Mouse (Mus musculus) WW6 (cell line): ENCODE results near the gene Masp2.

ENCODE experiments used
- DNase-seq: peaks from one replicate; pipeline ENCODE4 v3.0.0-alpha.2; 2013; ENCODE audit warnings: low read depth, low spot score

The Masp2 gene

GRCm38 (mm10) chr4:148600316-148600715 is 2.0 kb upstream of the Masp2 start:
- no peak for DNase-seq

GRCm38 (mm10) chr4:148601871-148602270 is 483 bp upstream of the Masp2 start:
- DNase-seq: no peak

DNA sequence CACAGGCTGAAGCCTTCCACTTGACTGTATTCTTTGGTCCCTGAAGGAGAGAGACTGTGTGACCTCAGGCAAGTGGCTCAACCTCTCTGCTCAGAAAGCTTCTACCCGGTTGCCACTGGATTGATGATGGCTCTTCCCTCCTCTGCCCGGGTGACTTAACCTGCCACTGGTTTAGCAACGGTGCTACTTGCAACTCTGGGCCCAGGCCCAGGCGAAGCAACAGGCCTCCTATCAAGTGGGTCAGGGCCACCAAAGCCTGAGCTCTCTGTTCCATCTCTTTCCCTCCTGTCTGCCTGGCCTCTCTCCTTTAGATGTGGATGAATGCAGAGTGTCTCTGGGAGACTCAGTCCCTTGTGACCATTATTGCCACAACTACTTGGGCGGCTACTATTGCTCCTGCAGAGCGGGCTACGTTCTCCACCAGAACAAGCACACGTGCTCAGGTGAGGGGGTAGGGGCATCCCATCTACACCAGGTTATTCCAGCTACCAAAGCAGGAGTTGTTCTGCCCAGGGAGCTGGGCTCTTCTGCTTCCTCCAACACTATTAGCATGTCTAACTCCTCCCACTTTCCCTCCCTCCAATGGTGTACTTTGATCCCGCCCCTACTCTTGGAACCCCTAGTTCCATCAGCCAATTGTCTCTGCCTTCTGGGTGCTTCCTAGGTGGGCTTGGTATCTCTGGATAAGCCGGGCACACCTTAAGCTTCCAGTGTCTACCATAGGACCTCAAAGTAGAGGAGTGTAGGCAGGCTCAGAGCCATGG is 1.2 kb downstream of the Masp2 start:
- DNase-seq: peak; percentile 50

DNA sequence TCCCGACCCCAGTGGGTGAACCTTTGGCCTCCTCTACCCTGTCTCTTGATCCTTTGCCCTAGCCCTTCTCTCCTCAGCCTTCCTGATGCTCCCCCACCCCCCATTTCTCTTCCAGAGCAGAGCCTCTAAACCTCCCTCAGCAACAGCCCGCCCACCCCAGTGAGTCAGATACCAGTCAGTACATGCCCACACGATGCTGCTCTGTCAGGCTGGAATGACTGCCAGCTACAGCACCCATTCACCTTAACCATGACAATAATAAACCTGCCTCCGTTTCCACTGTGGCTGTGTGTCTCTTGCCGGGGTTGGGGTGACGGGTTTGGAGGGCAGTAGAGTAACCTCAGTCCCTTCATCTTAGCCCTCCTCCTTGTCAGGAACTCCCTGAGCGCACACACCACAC is 1.8 kb downstream of the Masp2 start:
- DNase-seq: no peak

GRCm38 (mm10) chr4:148604541-148605165 is 2.3 kb downstream of the Masp2 start:
- peak; percentile 60 for DNase-seq

DNA sequence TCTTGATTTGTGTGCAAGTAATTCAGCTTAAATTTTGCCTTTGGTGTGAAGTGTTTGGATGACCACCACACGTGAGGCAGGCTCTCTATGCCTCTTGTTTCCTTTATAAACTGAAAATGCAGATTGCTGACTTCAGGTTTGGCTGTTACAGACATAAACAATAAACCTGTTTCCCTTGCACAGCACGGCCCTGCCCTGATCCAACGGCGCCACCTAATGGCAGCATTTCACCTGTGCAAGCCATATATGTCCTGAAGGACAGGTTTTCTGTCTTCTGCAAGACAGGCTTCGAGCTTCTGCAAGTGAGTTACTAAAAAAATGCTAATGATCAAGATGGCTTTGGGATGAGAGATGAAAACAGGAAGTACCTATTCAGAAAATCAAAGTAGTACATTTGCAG is 5.4 kb downstream of the Masp2 start:
- no peak for DNase-seq

GRCm38 (mm10) chr4:148609805-148610204 is 7.5 kb downstream of the Masp2 start:
- no peak for DNase-seq

- DNase-seq: no peak
These were observed 8.4 kb downstream of the Masp2 start for GRCm38 (mm10) chr4:148610631-148611364.

- DNase-seq: no peak
These were observed 10.2 kb downstream of the Masp2 start for GRCm38 (mm10) chr4:148612557-148612956.

DNA sequence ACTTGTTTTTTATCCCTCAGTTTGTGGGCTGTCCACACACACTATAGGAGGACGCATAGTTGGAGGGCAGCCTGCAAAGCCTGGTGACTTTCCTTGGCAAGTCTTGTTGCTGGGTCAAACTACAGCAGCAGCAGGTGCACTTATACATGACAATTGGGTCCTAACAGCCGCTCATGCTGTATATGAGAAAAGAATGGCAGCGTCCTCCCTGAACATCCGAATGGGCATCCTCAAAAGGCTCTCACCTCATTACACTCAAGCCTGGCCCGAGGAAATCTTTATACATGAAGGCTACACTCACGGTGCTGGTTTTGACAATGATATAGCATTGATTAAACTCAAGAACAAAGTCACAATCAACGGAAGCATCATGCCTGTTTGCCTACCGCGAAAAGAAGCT is 11.4 kb downstream of the Masp2 start:
- no peak for DNase-seq

- no peak for DNase-seq
These were observed 17.5 kb downstream of the Masp2 start for GRCm38 (mm10) chr4:148619805-148620204.

DNA sequence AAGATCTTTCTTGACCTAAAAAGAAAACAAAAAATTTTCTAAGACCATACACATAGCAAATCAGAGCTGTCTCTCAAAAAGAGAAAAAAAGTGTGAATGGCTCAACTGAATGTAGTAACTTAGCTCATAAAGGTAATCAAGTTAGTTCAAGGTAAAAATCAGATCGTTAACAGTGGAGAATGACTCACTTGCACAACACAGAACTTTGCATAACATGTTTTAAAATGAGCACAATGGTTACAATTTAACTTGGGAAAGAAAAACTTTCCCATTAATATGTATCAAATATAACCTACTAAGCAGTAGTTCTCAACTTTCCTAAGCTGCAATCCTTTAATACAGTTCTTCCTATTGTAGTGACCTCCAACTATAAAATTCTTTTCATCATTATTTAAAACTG is 18.4 kb downstream of the Masp2 start:
- DNase-seq: no peak

GRCm38 (mm10) chr4:148622485-148622884 is 20.1 kb downstream of the Masp2 start:
- no peak for DNase-seq

DNA sequence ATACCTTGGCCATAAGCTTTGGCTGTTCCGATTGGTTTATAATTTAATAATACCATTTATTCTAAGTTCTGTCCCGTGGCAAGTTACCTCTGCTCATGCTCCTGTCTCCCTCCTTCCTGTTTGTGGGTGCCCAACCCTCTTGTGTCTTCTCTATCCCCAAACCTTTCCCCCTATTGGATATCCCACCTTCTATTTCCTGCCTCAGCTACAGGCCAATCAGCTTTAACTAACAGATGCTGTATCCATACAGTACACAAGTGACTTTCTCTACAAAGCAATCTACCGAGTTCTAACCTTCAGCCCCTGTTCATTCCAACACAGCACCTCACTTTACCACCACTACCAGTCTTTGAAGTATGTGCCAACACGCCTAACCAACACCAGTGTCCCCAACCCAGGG is 21.3 kb downstream of the Masp2 start:
- no peak for DNase-seq

- no peak for DNase-seq
These were observed 22.7 kb downstream of the Masp2 start for GRCm38 (mm10) chr4:148625010-148625409.

GRCm38 (mm10) chr4:148625756-148626622 is 23.6 kb downstream of the Masp2 start:
- no peak for DNase-seq

DNA sequence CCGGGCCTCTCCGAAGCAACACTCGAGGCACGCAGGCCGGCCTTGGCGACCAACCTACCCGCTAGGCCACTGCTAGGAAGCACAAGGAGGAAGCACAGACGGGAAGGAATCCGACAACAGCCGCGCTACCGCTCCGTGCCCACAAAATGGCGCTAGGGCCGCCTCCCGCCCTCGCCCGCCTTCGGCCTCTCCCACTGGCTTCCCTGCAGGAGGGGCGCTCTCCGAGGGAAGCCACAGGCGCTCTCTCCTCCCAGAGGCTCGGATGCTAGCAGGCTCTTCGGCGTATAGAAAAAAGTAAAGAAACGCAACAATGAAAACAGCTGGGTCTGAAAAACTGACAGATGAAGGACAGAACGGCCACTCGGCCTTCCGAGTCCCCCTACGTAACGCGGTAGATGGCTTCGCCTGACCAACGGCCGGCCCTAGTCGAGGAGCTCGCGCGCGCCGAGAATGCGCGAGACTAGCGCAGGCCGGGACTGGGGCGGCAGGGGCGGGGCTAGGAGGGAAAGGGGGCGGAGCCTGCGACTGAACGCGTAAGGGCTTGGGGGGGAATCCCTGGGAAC is 24.4 kb downstream of the Masp2 start, which contains the start of gene Tardbp:
TSS of gene Tardbp (minus strand) at position 397 of the 563 bp plus-strand sequence.
- DNase-seq: peak; percentile 83

- no peak for DNase-seq
These were observed 24.9 kb downstream of the Masp2 start for GRCm38 (mm10) chr4:148627246-148627645.

GRCm38 (mm10) chr4:148632013-148632692 is 29.8 kb downstream of the Masp2 start:
- DNase-seq: no peak

GRCm38 (mm10) chr4:148633395-148634061 is 31.2 kb downstream of the Masp2 start:
- no peak for DNase-seq
